Mouse (Mus musculus): ENCODE results near the gene Iqgap1. TPM values are rescaled to one million over a fixed set of nuclear protein-coding genes. Genes with fewer than 3 reads are reported as not detected.

Iqgap1 gene
- polyA plus RNA-seq, 2 experiments, result 5.5 to 11.2 TPM

GRCm38 (mm10) chr7:80685639-80686038, 140.1 kb downstream of the Iqgap1 start:
- WGBS (ENCODE audit: insufficient replicate concordance), result 17% methylated on average over 5 of the region's 5 CpGs
- ATAC-seq (ENCODE audit: insufficient read depth) (no peak), DNase-seq (ENCODE audit: low read depth in 3 of 3, low spot score in 3 of 3) (no peak)
- Histone ChIP-seq H3K9ac (replicated peaks) (no peak overlapping the region), H3K9me3 (ENCODE audit: control insufficient read depth, low read length) (no peaks in the 10 kb centered on the region), H3K36me3 (replicated peaks; ENCODE audit: control insufficient read depth, insufficient read depth, low read depth) (no peaks in the 10 kb centered on the region), H3K27me3 (ENCODE audit: control insufficient read depth, insufficient read depth, low read length) (no peaks in the 10 kb centered on the region), H3K4me1 (replicated peaks; ENCODE audit: control insufficient read depth in 2 of 2, insufficient read depth in 2 of 2, low read length in 1 of 2) (peaks cover 7 to 26% of the 10 kb centered on the region in 2 experiments), H3K4me2 (ENCODE audit: low read depth) (no peak overlapping the region), H3K27ac (no peak overlapping the region), H3K4me3 (ENCODE audit: insufficient read depth in 1 of 2, low read depth in 2 of 2, low read length in 2 of 2) (no peak overlapping the region)
- 0 out of 2 replicates have a peak, but pooled peaks have one; percentile 9 for TF ChIP-seq EP300 (IDR thresholded peaks at IDR 0.05; ENCODE audit: low read depth)
- no peak for TF ChIP-seq CTCF (IDR thresholded peaks at IDR 0.05; ENCODE audit: low read depth)

GRCm38 (mm10) chr7:80682630-80683029, 143.1 kb downstream of the Iqgap1 start:
- no peaks in the 10 kb centered on the region for H3K27me3 ChIP-seq (ENCODE audit: control insufficient read depth, insufficient read depth, low read length)
- no peak overlapping the region for H3K4me3 ChIP-seq (ENCODE audit: insufficient read depth in 1 of 2, low read depth in 2 of 2, low read length in 2 of 2)

GRCm38 (mm10) chr7:80680218-80680847, 145.4 kb downstream of the Iqgap1 start:
- H3K27me3 ChIP-seq (ENCODE audit: control insufficient read depth, insufficient read depth, low read length), result no peaks in the 10 kb centered on the region
- DNase-seq (ENCODE audit: low read depth in 3 of 3, low spot score in 3 of 3), result no peak
- peak; percentile 50; the same call in 1 of the 2 replicates for ATAC-seq (ENCODE audit: insufficient read depth)
- no peak overlapping the region for H3K27ac ChIP-seq
- H3K36me3 ChIP-seq (replicated peaks; ENCODE audit: control insufficient read depth, insufficient read depth, low read depth), result no peaks in the 10 kb centered on the region
- peaks cover 4 to 8% of the 10 kb centered on the region in 2 experiments for H3K4me1 ChIP-seq (replicated peaks; ENCODE audit: control insufficient read depth in 2 of 2, insufficient read depth in 2 of 2, low read length in 1 of 2)
- no peak overlapping the region for H3K4me3 ChIP-seq (ENCODE audit: insufficient read depth in 1 of 2, low read depth in 2 of 2, low read length in 2 of 2)
- 6% methylated on average over 12 of the region's 12 CpGs for WGBS (ENCODE audit: insufficient replicate concordance)
- H3K4me2 ChIP-seq (ENCODE audit: low read depth), result peak overlapping the region; percentile 40
- H3K9me3 ChIP-seq (ENCODE audit: control insufficient read depth, low read length), result no peaks in the 10 kb centered on the region
- TF ChIP-seq CTCF (IDR thresholded peaks at IDR 0.05; ENCODE audit: low read depth) (no peak), EP300 (IDR thresholded peaks at IDR 0.05; ENCODE audit: low read depth) (no peak)
- H3K9ac ChIP-seq (replicated peaks), result no peak overlapping the region; the same call in 1 of the 2 replicates

More at GRCm38 (mm10) chr7:80682630-80683029, 143.1 kb downstream of the Iqgap1 start:
- TF ChIP-seq CTCF (IDR thresholded peaks at IDR 0.05; ENCODE audit: low read depth), result no peak
- TF ChIP-seq EP300 (IDR thresholded peaks at IDR 0.05; ENCODE audit: low read depth), result no peak
- H3K9ac ChIP-seq (replicated peaks), result no peak overlapping the region
- 13% methylated on average over 1 of the region's 1 CpGs for WGBS (ENCODE audit: insufficient replicate concordance)
- H3K27ac ChIP-seq, result no peak overlapping the region
- no peaks in the 10 kb centered on the region for H3K36me3 ChIP-seq (replicated peaks; ENCODE audit: control insufficient read depth, insufficient read depth, low read depth)
- no peak for ATAC-seq (ENCODE audit: insufficient read depth)
- peaks cover 4 to 19% of the 10 kb centered on the region in 2 experiments for H3K4me1 ChIP-seq (replicated peaks; ENCODE audit: control insufficient read depth in 2 of 2, insufficient read depth in 2 of 2, low read length in 1 of 2)
- H3K4me2 ChIP-seq (ENCODE audit: low read depth), result no peak overlapping the region
- no peaks in the 10 kb centered on the region for H3K9me3 ChIP-seq (ENCODE audit: control insufficient read depth, low read length)
- no peak for DNase-seq (ENCODE audit: low read depth in 3 of 3, low spot score in 3 of 3)

GRCm38 (mm10) chr7:80672323-80672722, 153.5 kb downstream of the Iqgap1 start:
- 39% methylated on average over 3 of the region's 3 CpGs for WGBS (ENCODE audit: insufficient replicate concordance)
- Histone ChIP-seq H3K27me3 (ENCODE audit: control insufficient read depth, insufficient read depth, low read length) (no peaks in the 10 kb centered on the region), H3K4me1 (replicated peaks; ENCODE audit: control insufficient read depth in 2 of 2, insufficient read depth in 2 of 2, low read length in 1 of 2) (peaks cover 7 to 12% of the 10 kb centered on the region in 2 experiments), H3K4me3 (ENCODE audit: insufficient read depth in 1 of 2, low read depth in 2 of 2, low read length in 2 of 2) (no peak overlapping the region), H3K36me3 (replicated peaks; ENCODE audit: control insufficient read depth, insufficient read depth, low read depth) (no peaks in the 10 kb centered on the region), H3K9me3 (ENCODE audit: control insufficient read depth, low read length) (no peaks in the 10 kb centered on the region), H3K9ac (replicated peaks) (no peak overlapping the region), H3K27ac (no peak overlapping the region), H3K4me2 (ENCODE audit: low read depth) (no peak overlapping the region)
- no peak for TF ChIP-seq CTCF (IDR thresholded peaks at IDR 0.05; ENCODE audit: low read depth)
- TF ChIP-seq EP300 (IDR thresholded peaks at IDR 0.05; ENCODE audit: low read depth), result no peak
- DNase-seq (ENCODE audit: low read depth in 3 of 3, low spot score in 3 of 3) (no peak), ATAC-seq (ENCODE audit: insufficient read depth) (no peak)

GRCm38 (mm10) chr7:80670889-80671288, 154.9 kb downstream of the Iqgap1 start:
- Histone ChIP-seq H3K9me3 (ENCODE audit: control insufficient read depth, low read length) (no peaks in the 10 kb centered on the region), H3K9ac (replicated peaks) (no peak overlapping the region), H3K27me3 (ENCODE audit: control insufficient read depth, insufficient read depth, low read length) (no peaks in the 10 kb centered on the region), H3K36me3 (replicated peaks; ENCODE audit: control insufficient read depth, insufficient read depth, low read depth) (no peaks in the 10 kb centered on the region), H3K4me2 (ENCODE audit: low read depth) (no peak overlapping the region), H3K27ac (no peak overlapping the region), H3K4me3 (ENCODE audit: insufficient read depth in 1 of 2, low read depth in 2 of 2, low read length in 2 of 2) (no peak overlapping the region), H3K4me1 (replicated peaks; ENCODE audit: control insufficient read depth in 2 of 2, insufficient read depth in 2 of 2, low read length in 1 of 2) (peaks cover 13 to 24% of the 10 kb centered on the region in 2 experiments)
- DNase-seq (ENCODE audit: low read depth in 3 of 3, low spot score in 3 of 3) (no peak), ATAC-seq (ENCODE audit: insufficient read depth) (no peak)
- WGBS (ENCODE audit: insufficient replicate concordance), result 72% methylated on average over 6 of the region's 6 CpGs
- TF ChIP-seq EP300 (IDR thresholded peaks at IDR 0.05; ENCODE audit: low read depth) (no peak), CTCF (IDR thresholded peaks at IDR 0.05; ENCODE audit: low read depth) (no peak)

Data from liver, embryonic 14.5 days (tissue).